Comparison of ENCODE assay signal across 23 mouse cellular contexts in the genomic region with DNA sequence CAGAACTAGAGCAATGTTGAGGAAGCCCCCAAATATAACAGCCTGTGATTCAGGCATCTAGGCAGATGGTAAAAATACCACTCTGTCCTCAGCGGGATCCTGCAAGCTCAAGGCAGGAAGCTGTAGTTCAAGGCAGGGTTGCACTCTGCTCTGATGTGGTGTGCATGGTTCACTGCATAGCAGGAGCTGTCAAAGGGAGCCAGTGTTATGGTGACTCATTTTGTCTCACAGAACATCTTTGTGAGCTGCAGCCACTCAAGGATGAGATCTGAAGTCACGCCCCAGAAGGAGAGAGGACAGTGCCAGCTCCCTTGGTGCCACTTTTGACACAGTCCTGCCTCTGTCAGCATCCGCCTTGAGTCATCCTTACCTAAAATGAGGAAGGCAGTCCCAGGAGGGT. TPM values are rescaled to one million over a fixed set of nuclear protein-coding genes. Genes with fewer than 3 reads are reported as not detected.
DNase-seq lines count a peak whose midpoint lies in the region; ATAC-seq and TF ChIP-seq lines count a peak whose summit lies in the region.
"Had no signal": no experiment of that assay in that cellular context is flagged by ENCODE, and none has a peak within 500 bp of the region (broad histone marks: within the 10 kb centered on the region; RNA-seq: fewer than 3 reads in every experiment).

No protein-coding gene starts in this region.

- no peaks in the 10 kb centered on the region for H3K4me1 ChIP-seq in megakaryocyte, embryonic 14.5 days
- H3K4me1 ChIP-seq in liver, postnatal 0 days (ENCODE audit: insufficient read depth): no peaks in the 10 kb centered on the region
- H3K4me1 ChIP-seq: embryonic facial prominence, embryonic 10.5 days; embryonic facial prominence, embryonic 12.5 days; forebrain, embryonic 13.5 days; forebrain, embryonic 15.5 days had no signal

- no peak for TF ChIP-seq EP300 in liver, postnatal 0 days (IDR thresholded peaks at IDR 0.05; ENCODE audit: low read depth)

- H3K9ac ChIP-seq in liver, postnatal 0 days (replicated peaks): no peak overlapping the region
- H3K9ac ChIP-seq: embryonic facial prominence, embryonic 12.5 days; forebrain, embryonic 13.5 days; forebrain, embryonic 15.5 days; forebrain, postnatal 0 days had no signal

- no peak for DNase-seq in frontal cortex, postnatal 10 days (ENCODE audit: low spot score in 2 of 2)
- peak; percentile 81 for DNase-seq in Muller cell, postnatal 12 days (ENCODE audit: inconsistent ontology term)
- no peak for DNase-seq in liver, postnatal 0 days
- DNase-seq: adrenal gland, adult 2 months; adrenal gland, postnatal 10 days; adrenal gland, postnatal 25 days; B cell, adult 2 months; cerebellum, adult 11-12 months; cerebellum, adult 2 months; cerebellum, adult 9-10 months; cerebellum, postnatal 10 days; cerebellum, postnatal 25 days; forebrain, postnatal 0 days had no signal

- H3K9me3 ChIP-seq in megakaryocyte, embryonic 14.5 days: no peaks in the 10 kb centered on the region
- no peaks in the 10 kb centered on the region for H3K9me3 ChIP-seq in liver, postnatal 0 days (ENCODE audit: low read length)
- H3K9me3 ChIP-seq: embryonic facial prominence, embryonic 10.5 days; embryonic facial prominence, embryonic 12.5 days; forebrain, embryonic 15.5 days had no signal

- peak; percentile 50; the same call in 1 of the 2 replicates for ATAC-seq in frontal cortex, adult (ENCODE audit: low TSS enrichment)
- no peak for ATAC-seq in megakaryocyte, adult 5-6 weeks (ENCODE audit: poor library complexity, severe bottlenecking)
- no peak for ATAC-seq in liver, postnatal 0 days
- ATAC-seq: CD4-positive, CD25-positive, alpha-beta regulatory T cell, adult 4 months; forebrain, embryonic 13.5 days; forebrain, embryonic 15.5 days; forebrain, postnatal 0 days had no signal

- peak overlapping the region; percentile 23 for H3K4me3 ChIP-seq in megakaryocyte, embryonic 14.5 days (replicated peaks)
- H3K4me3 ChIP-seq in liver, postnatal 0 days (ENCODE audit: low read depth, low read length): no peak overlapping the region
- H3K4me3 ChIP-seq: embryonic facial prominence, embryonic 10.5 days; embryonic facial prominence, embryonic 12.5 days; forebrain, embryonic 13.5 days; forebrain, embryonic 15.5 days had no signal

- H3K4me2 ChIP-seq in liver, postnatal 0 days (ENCODE audit: low read depth, low read length): no peak overlapping the region
- H3K4me2 ChIP-seq: embryonic facial prominence, embryonic 12.5 days; forebrain, embryonic 13.5 days; forebrain, embryonic 15.5 days had no signal

- H3K36me3 ChIP-seq in megakaryocyte, embryonic 14.5 days (replicated peaks; ENCODE audit: low read length): no peaks in the 10 kb centered on the region
- no peaks in the 10 kb centered on the region for H3K36me3 ChIP-seq in liver, postnatal 0 days (replicated peaks; ENCODE audit: insufficient read depth, low read length)
- H3K36me3 ChIP-seq: embryonic facial prominence, embryonic 10.5 days; embryonic facial prominence, embryonic 12.5 days; forebrain, embryonic 15.5 days; G1E had no signal

- H3K27me3 ChIP-seq in megakaryocyte, embryonic 14.5 days (replicated peaks): no peaks in the 10 kb centered on the region
- no peaks in the 10 kb centered on the region for H3K27me3 ChIP-seq in liver, postnatal 0 days (ENCODE audit: insufficient read depth, low read length)
- H3K27me3 ChIP-seq: forebrain, embryonic 13.5 days; forebrain, embryonic 15.5 days had no signal

- TF ChIP-seq CTCF in liver, postnatal 0 days (IDR thresholded peaks at IDR 0.05; ENCODE audit: low read depth): no peak

- H3K27ac ChIP-seq in liver, postnatal 0 days (ENCODE audit: low read depth): no peak overlapping the region
- H3K27ac ChIP-seq: embryonic facial prominence, embryonic 10.5 days; embryonic facial prominence, embryonic 12.5 days; forebrain, embryonic 13.5 days; forebrain, embryonic 15.5 days had no signal

- WGBS in liver, postnatal 0 days (ENCODE audit: insufficient replicate concordance): 55% methylated on average over 3 of the region's 3 CpGs

RNA-seq across cellular contexts. Expression of a gene that starts 28.6 kb away (rescaled TPM):
- polyA plus RNA-seq in megakaryocyte, embryonic 14.5 days (2012; ENCODE audit: insufficient read depth, low replicate concordance): 0.01 TPM in 1 of 2 replicates, not detected in the other
- total RNA-seq in megakaryocyte, adult 5-6 weeks (2015): not detected in 2 replicates
- not detected in 2 replicates for total RNA-seq in megakaryocyte, adult 5-6 weeks (2017)
- not detected in 2 replicates for polyA plus RNA-seq in liver, postnatal 0 days (2015; fragmentation: Nextera tagmentation; extraction: Ambion mirVana)
- total RNA-seq: adrenal gland, adult 2 months; adrenal gland, postnatal 25 days; CH12.LX had no signal
- polyA plus RNA-seq: adrenal gland, adult 2 months; CD4-positive, CD25-positive, alpha-beta regulatory T cell, adult 4 months; embryonic facial prominence, embryonic 10.5 days; G1E had no signal
